Mouse (Mus musculus) stomach, embryonic 14.5 days (tissue): ENCODE data around the gene Slc24a4. TPM values are rescaled to one million over a fixed set of nuclear protein-coding genes. Genes with fewer than 3 reads are reported as not detected.

Experiments used
- ATAC-seq: fragments of 200-750 bp; cut with Nextera tagmentation; 2 replicates; pipeline ENCODE4 v1.8.0; 2017; ENCODE audit warnings: low read depth, moderate TSS enrichment; ENCODE audit not compliant: insufficient number of reproducible peaks, insufficient read depth, low FRiP score
- H3K27ac ChIP-seq: fragments of 300-500 bp; sonication (generic); 2 replicates; pipeline ENCODE4 v1.5.1; 2014; ENCODE audit warnings: mild to moderate bottlenecking, low read length, moderate library complexity, mixed read lengths
- H3K27me3 ChIP-seq: fragments of 300-500 bp; sonication (generic); 2 replicates; pipeline ENCODE4 v1.6.1; 2014; ENCODE audit warnings: low read length, control low read depth, mixed read lengths; ENCODE audit not compliant: control insufficient read depth, insufficient read depth
- H3K36me3 ChIP-seq: fragments of 300-500 bp; sonication (generic); 2 replicates; pipeline ENCODE4 v1.6.1; 2014; ENCODE audit warnings: mild to moderate bottlenecking, control low read depth, low read length, moderate library complexity, mixed read lengths; ENCODE audit not compliant: control insufficient read depth, insufficient read depth
- H3K4me1 ChIP-seq: fragments of 300-500 bp; sonication (generic); 2 replicates; pipeline ENCODE4 v1.6.1; 2014; ENCODE audit warnings: low read length, control low read depth, mixed read lengths; ENCODE audit not compliant: control insufficient read depth, insufficient read depth
- H3K4me2 ChIP-seq: fragments of 300-500 bp; sonication (generic); replicated peaks from 2 replicates; pipeline ENCODE4 v1.6.1; 2014; ENCODE audit warnings: low read depth, low read length, control low read depth
- H3K4me3 ChIP-seq: fragments of 300-500 bp; sonication (generic); 2 replicates; pipeline ENCODE4 v1.5.1; 2014; ENCODE audit warnings: low read depth, low read length, control low read depth
- H3K9ac ChIP-seq: fragments of 300-500 bp; sonication (generic); replicated peaks from 2 replicates; pipeline ENCODE4 v1.6.1; 2014; ENCODE audit warnings: low read depth, mild to moderate bottlenecking, control low read depth, low read length, moderate library complexity, mixed read lengths
- H3K9me3 ChIP-seq: fragments of 300-500 bp; sonication (generic); 2 replicates; pipeline ENCODE4 v1.6.1; 2016; ENCODE audit warnings: low read depth, low read length, control low read depth; ENCODE audit not compliant: control insufficient read depth
- whole genome bisulfite sequencing: fragments of 180-500 bp; shearing (Covaris S2); extraction: QIAGEN DNeasy Blood & Tissue Kit; methylation state at CpG from one replicate; pipeline ENCODE4 v1.1.7; 2014; 5-methylcytosine and 5-hydroxymethylcytosine counted together
- polyA plus RNA-seq: library from polyadenylated mRNA; unstranded; fragments of >200 nt; fragmentation: Nextera tagmentation; extraction: Ambion mirVana; gene quantifications from 2 replicates; pipeline ENCODE4 v1.2.1, GENCODE M21; 2014

The Slc24a4 gene
- polyA plus RNA-seq, 1 experiment from 2014 or later: 0.26 TPM

DNA sequence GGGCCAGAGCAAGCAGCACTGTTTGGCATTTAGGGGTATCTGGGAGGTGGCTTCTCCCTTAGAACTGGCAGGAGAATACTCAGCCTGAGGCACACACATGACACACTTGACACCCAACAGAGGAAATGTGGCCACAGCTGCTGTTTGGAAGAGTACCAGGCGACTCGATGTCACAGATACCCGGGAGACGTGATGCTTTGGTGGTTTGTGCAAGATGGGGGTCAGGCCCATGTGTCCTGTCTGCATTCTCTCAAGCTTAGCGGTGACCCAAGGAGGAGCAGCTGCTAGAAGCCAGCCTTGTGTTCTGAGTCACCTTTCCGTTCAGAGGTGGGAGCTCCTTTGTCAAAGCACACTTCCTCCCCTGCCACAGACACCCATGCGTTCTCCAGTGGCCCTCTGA, 166.7 kb downstream of the Slc24a4 start:
- H3K9ac ChIP-seq: no peak overlapping the region
- no peaks in the 10 kb centered on the region for H3K9me3 ChIP-seq
- H3K36me3 ChIP-seq: no peaks in the 10 kb centered on the region; the same call in 1 of the 2 replicates
- H3K27ac ChIP-seq: no peak overlapping the region
- WGBS: 66% methylated on average over 7 of the region's 7 CpGs
- H3K4me3 ChIP-seq: no peak overlapping the region
- no peak for ATAC-seq
- no peaks in the 10 kb centered on the region for H3K27me3 ChIP-seq
- H3K4me1 ChIP-seq: peaks cover 18% of the 10 kb centered on the region
- H3K4me2 ChIP-seq: no peak overlapping the region

DNA sequence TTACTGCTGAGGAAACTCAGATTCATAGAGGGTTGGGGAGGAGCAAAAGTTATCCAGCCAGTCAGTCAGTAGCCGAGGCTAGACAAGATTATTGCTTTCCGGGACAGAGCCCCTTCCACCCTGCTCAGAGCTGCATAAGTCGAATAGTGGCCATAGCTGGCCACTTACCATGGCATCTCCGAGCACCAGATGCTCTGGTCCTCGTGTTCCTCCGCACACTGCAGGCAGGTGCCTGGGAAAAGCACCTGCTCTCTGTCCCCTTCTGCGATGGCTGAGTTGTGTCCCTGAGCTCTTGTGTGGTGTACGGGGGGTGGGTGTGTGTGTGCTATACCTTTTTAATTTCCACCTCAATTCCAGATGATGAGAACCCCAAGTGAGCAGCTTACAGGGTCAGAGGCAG, 167.1 kb downstream of the Slc24a4 start:
- 86% methylated on average over 8 of the region's 8 CpGs for WGBS
- Histone ChIP-seq H3K4me2 (no peak overlapping the region), H3K4me3 (no peak overlapping the region), H3K9me3 (no peaks in the 10 kb centered on the region), H3K9ac (no peak overlapping the region), H3K27ac (no peak overlapping the region), H3K27me3 (no peaks in the 10 kb centered on the region), H3K4me1 (peaks cover 18% of the 10 kb centered on the region), H3K36me3 (no peaks in the 10 kb centered on the region)
- ATAC-seq: no peak

DNA sequence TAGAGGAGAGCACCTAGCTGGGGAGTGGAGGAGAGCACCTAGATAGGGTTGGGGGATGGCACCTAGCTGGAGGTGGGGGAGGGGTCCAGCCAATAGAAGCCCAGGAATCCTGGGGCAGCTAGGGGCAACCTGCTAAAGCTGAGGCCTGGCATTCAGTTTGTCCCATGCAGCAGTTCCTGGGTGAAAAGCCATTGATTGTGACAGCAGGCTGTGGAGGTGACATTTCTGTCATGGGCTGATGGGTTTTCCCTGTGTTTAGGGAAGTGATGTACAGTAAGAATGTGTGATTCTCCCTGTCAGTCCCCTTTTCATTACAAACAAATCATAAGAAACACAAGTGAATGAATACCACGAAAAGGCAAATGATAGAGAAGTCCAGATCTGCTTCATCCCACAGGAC, 167.8 kb downstream of the Slc24a4 start:
- H3K27ac ChIP-seq: no peak overlapping the region
- peaks cover 18% of the 10 kb centered on the region for H3K4me1 ChIP-seq
- WGBS: 88% methylated on average over 1 of the region's 1 CpGs
- no peak overlapping the region for H3K4me3 ChIP-seq
- no peak for ATAC-seq
- H3K9me3 ChIP-seq: no peaks in the 10 kb centered on the region
- H3K4me2 ChIP-seq: no peak overlapping the region
- no peaks in the 10 kb centered on the region for H3K27me3 ChIP-seq
- H3K36me3 ChIP-seq: no peaks in the 10 kb centered on the region
- H3K9ac ChIP-seq: no peak overlapping the region

GRCm38 (mm10) chr12:102296967-102297366, 168.4 kb downstream of the Slc24a4 start:
- no peak overlapping the region for H3K27ac ChIP-seq
- WGBS: 70% methylated on average over 4 of the region's 4 CpGs
- H3K9ac ChIP-seq: no peak overlapping the region
- H3K4me3 ChIP-seq: no peak overlapping the region
- no peak overlapping the region for H3K4me2 ChIP-seq
- no peaks in the 10 kb centered on the region for H3K27me3 ChIP-seq
- no peak for ATAC-seq
- no peaks in the 10 kb centered on the region for H3K36me3 ChIP-seq
- H3K4me1 ChIP-seq: peaks cover 14% of the 10 kb centered on the region
- H3K9me3 ChIP-seq: no peaks in the 10 kb centered on the region

- Histone ChIP-seq H3K4me3 (no peak overlapping the region), H3K4me2 (no peak overlapping the region), H3K4me1 (peaks cover 25% of the 10 kb centered on the region), H3K27ac (no peak overlapping the region), H3K9me3 (no peaks in the 10 kb centered on the region), H3K27me3 (no peaks in the 10 kb centered on the region), H3K9ac (no peak overlapping the region), H3K36me3 (no peaks in the 10 kb centered on the region)
- 46% methylated on average over 5 of the region's 5 CpGs for WGBS
- no peak for ATAC-seq
Measured at GRCm38 (mm10) chr12:102299209-102299608, 170.7 kb downstream of the Slc24a4 start.

DNA sequence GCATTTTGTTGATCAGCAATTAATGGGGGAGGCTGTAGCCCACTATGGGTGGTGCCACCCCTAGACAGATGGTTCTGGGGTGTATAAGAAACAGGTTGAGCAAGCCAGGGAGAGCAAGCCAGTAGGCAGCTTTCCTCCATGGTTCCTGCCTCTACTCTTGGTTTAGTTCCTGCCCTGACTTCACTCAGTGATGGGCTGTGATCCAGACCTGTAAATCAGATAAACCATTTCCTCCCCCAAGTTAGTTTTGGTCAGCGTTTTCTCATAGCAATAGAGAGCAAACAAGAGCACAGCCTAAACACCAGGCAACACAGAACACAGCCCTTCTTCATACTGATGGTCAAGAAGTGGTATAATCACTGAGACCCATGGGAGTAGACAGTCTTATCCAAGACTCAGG, 173.1 kb downstream of the Slc24a4 start:
- 79% methylated on average over 1 of the region's 1 CpGs for WGBS
- H3K27me3 ChIP-seq: no peaks in the 10 kb centered on the region
- H3K36me3 ChIP-seq: no peaks in the 10 kb centered on the region
- H3K4me3 ChIP-seq: no peak overlapping the region
- no peak for ATAC-seq
- H3K4me2 ChIP-seq: no peak overlapping the region
- H3K9ac ChIP-seq: no peak overlapping the region
- no peak overlapping the region for H3K27ac ChIP-seq
- peaks cover 35% of the 10 kb centered on the region for H3K4me1 ChIP-seq
- H3K9me3 ChIP-seq: no peaks in the 10 kb centered on the region

DNA sequence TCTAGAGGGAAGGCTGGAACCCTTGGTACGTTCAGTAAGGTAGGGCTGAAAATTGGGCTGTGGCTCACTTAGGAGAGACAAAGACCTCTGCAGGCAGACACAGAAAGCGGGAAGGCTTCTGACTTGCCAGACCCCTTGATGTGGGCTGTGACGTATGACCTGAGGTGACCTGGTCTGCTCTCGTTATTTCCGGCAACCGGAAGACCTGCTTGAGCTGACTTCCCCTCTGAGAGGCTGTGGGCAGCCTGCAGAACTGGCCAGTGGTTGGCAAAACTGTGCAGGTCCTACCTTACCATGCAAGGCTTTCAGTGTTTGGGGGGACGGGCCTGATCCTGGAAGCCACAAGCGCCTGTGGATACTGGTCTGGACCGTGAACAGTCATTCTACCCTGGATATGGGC, 173.8 kb downstream of the Slc24a4 start:
- H3K27me3 ChIP-seq: no peaks in the 10 kb centered on the region
- no peak for ATAC-seq
- 74% methylated on average over 9 of the region's 9 CpGs for WGBS

GRCm38 (mm10) chr12:102302831-102303351, 174.4 kb downstream of the Slc24a4 start:
- Histone ChIP-seq H3K36me3 (no peaks in the 10 kb centered on the region), H3K4me3 (no peak overlapping the region), H3K4me1 (peaks cover 39% of the 10 kb centered on the region), H3K4me2 (no peak overlapping the region), H3K27me3 (no peaks in the 10 kb centered on the region), H3K9ac (no peak overlapping the region), H3K27ac (peak overlapping the region; percentile 3; the same call in 1 of the 2 replicates), H3K9me3 (no peaks in the 10 kb centered on the region)
- peak; percentile 59; the same call in 1 of the 2 replicates for ATAC-seq
- whole genome bisulfite sequencing: 47% methylated on average over 4 of the region's 4 CpGs

More for the DNA sequence above, 173.8 kb downstream of the Slc24a4 start:
- Histone ChIP-seq H3K9ac (no peak overlapping the region), H3K4me2 (no peak overlapping the region), H3K9me3 (no peaks in the 10 kb centered on the region), H3K4me3 (no peak overlapping the region), H3K36me3 (no peaks in the 10 kb centered on the region), H3K27ac (peak overlapping the region; percentile 3; the same call in 1 of the 2 replicates), H3K4me1 (peaks cover 35% of the 10 kb centered on the region)

DNA sequence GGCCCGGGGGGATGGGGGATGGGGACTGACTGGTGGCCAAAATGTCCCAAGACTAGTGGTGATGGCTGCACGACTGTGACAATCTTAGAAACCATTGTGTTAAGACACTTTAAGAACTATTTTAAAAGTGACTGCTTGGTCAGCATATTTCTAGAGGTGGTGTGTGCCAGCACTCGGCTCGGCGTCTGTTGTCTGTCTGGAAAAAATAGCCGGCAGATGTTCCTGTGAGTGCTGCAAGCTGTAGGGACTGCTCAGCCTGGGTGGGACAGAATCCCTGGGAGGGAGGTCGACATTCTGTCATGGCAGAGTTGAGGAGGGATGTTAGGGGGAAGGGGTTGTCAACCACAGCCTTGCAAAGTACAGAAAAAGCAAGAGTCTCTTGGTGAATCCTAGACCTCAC, 175.3 kb downstream of the Slc24a4 start:
- no peak overlapping the region for H3K9ac ChIP-seq
- no peaks in the 10 kb centered on the region for H3K36me3 ChIP-seq
- H3K27ac ChIP-seq: no peak overlapping the region; the same call in 1 of the 2 replicates
- 13% methylated on average over 7 of the region's 7 CpGs for WGBS
- H3K4me3 ChIP-seq: no peak overlapping the region
- H3K4me1 ChIP-seq: peaks cover 49% of the 10 kb centered on the region
- ATAC-seq: no peak
- no peak overlapping the region for H3K4me2 ChIP-seq
- no peaks in the 10 kb centered on the region for H3K27me3 ChIP-seq
- no peaks in the 10 kb centered on the region for H3K9me3 ChIP-seq
